Mouse (Mus musculus) heart, embryonic 15.5 days (tissue): ENCODE results near the gene Olig1. TPM values are rescaled to one million over a fixed set of nuclear protein-coding genes. Genes with fewer than 3 reads are reported as not detected.

Source experiments
- ATAC-seq: fragments of 200-750 bp; cut with Nextera tagmentation; replicated peaks from 2 replicates; pipeline ENCODE4 v1.8.0; 2017; ENCODE audit warnings: low read depth, moderate TSS enrichment; ENCODE audit not compliant: insufficient number of reproducible peaks, insufficient read depth, low FRiP score
- H3K27ac ChIP-seq: fragments of 300-500 bp; sonication (generic); 2 replicates; pipeline ENCODE4 v1.5.1; 2015; ENCODE audit warnings: mild to moderate bottlenecking, inconsistent platforms
- H3K27me3 ChIP-seq: fragments of 300-500 bp; sonication (generic); 2 replicates; pipeline ENCODE4 v1.6.1; 2015; ENCODE audit warnings: inconsistent platforms
- H3K36me3 ChIP-seq: fragments of 300-500 bp; sonication (generic); 2 replicates; pipeline ENCODE4 v1.6.1; 2015; ENCODE audit warnings: mild to moderate bottlenecking, inconsistent platforms
- H3K4me1 ChIP-seq: fragments of 300-500 bp; sonication (generic); replicated peaks from 2 replicates; pipeline ENCODE4 v1.6.1; 2015; ENCODE audit warnings: inconsistent platforms
- H3K4me2 ChIP-seq: fragments of 300-500 bp; sonication (generic); 2 replicates; pipeline ENCODE4 v1.6.1; 2015; ENCODE audit warnings: inconsistent platforms, mild to moderate bottlenecking, moderate library complexity
- H3K4me3 ChIP-seq: fragments of 300-500 bp; sonication (generic); 2 replicates; pipeline ENCODE4 v1.5.1; 2015; ENCODE audit warnings: mild to moderate bottlenecking, inconsistent platforms
- H3K9ac ChIP-seq: fragments of 300-500 bp; sonication (generic); 2 replicates; pipeline ENCODE4 v1.6.1; 2015; ENCODE audit warnings: mild to moderate bottlenecking, inconsistent platforms
- H3K9me3 ChIP-seq: fragments of 300-500 bp; sonication (generic); replicated peaks from 2 replicates; pipeline ENCODE4 v1.6.1; 2016; ENCODE audit warnings: inconsistent platforms
- WGBS: fragments of 180-500 bp; shearing (Covaris S2); methylation state at CpG from one replicate; pipeline ENCODE4 v1.1.7; 2015; ENCODE audit warnings: mixed read lengths; 5-methylcytosine and 5-hydroxymethylcytosine counted together
- polyA plus RNA-seq: library from polyadenylated mRNA; unstranded; fragments of >200 nt; fragmentation: Nextera tagmentation; extraction: Ambion mirVana; gene quantifications from 2 replicates; pipeline ENCODE4 v1.2.1, GENCODE M21; 2015

Gene Olig1
- polyA plus RNA-seq, 1 experiment from 2014 or later, result 0.11 TPM

DNA sequence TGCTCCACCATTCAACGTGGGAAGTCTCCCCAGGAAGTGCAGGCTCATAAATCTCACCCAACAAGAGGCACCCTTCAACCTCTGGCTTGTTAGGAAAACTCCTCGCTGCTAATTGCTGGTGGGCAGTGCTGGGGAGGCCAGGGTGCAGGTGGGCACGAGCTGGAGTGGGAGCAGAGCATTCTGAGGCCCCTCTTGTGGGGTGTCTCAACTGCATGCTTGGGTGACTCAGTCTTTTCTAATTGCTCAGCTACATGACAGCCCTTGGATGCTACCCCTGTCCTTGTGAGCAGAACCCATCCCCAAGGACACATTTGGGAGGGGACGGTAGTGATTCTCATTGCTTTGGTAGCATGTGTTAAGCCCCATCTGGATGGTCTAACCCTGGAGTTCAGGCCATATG, 28.2 kb downstream of the Olig1 start:
- Histone ChIP-seq H3K4me2 (no peak overlapping the region), H3K36me3 (no peaks in the 10 kb centered on the region), H3K9ac (no peak overlapping the region), H3K9me3 (no peaks in the 10 kb centered on the region), H3K4me1 (no peaks in the 10 kb centered on the region), H3K27me3 (peaks cover 32% of the 10 kb centered on the region), H3K4me3 (no peak overlapping the region), H3K27ac (no peak overlapping the region)
- 47% methylated on average over 4 of the region's 4 CpGs for WGBS
- ATAC-seq, result no peak

DNA sequence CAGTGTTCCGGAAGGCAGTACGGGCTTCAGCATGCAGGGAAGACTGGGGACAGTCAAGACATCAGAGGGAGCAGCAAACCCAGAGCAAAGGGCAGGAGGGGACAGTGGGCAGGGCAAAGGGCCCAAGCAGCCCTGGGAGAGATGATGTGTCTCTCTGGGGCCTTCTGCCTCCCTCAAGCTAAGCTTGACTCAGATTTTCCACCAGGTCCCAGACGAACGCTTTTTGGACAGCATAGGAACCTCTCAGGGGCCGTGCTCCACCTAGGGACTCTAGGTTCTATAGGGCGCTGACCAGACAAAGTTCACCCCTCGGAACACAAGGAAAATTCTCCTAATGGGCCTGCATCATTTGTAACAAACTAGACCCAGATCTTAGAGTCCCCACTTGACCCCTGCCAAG, 29.8 kb downstream of the Olig1 start:
- Histone ChIP-seq H3K4me1 (0 out of 2 replicates have a peak, but pooled peaks cover 4% of the 10 kb centered on the region), H3K36me3 (no peaks in the 10 kb centered on the region), H3K4me3 (no peak overlapping the region), H3K4me2 (no peak overlapping the region), H3K9me3 (no peaks in the 10 kb centered on the region), H3K27ac (no peak overlapping the region), H3K27me3 (peaks cover 48% of the 10 kb centered on the region), H3K9ac (no peak overlapping the region)
- 83% methylated on average over 7 of the region's 7 CpGs for WGBS
- no peak for ATAC-seq

DNA sequence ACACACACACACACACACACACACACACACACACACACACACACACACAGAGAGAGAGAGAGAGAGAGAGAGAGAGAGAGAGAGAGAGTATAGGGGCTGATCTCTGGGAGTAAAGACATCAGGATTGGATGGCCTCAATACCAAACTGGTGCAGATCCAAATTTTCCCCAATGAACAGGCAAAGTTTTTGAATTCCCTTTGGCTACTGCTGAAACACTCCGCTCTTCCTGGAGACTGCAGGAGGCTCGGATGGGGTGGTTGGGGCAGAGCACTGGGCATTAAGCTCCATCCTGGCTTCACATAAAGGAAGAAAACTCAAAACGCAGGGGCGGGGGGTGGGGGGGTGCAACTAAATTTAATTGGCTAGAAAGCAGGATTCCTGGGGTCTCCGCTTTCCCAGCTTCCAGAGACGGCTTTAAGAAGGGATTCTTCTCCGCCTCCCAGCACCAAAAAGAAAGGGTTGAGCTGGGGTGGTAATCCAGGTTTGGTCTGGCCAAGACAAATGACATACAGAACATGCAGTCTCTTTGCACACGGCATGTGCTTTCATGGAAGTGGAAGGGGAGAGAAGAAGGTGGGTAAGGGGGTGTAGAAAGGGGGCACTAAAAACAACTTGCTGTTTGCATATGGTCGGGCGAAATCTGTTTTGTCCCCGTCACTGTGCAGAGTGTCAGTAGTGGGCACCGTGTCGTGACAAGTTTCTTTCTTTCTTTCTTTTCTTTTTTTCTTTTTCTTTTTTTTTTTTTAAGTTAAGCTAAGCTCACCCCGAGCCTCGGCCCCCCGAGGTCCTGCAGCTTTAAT, 31.3 kb downstream of the Olig1 start:
- no peak overlapping the region for H3K4me2 ChIP-seq
- WGBS, result 48% methylated on average over 16 of the region's 16 CpGs
- ATAC-seq, result no peak
- H3K4me1 ChIP-seq, result 0 out of 2 replicates have a peak, but pooled peaks cover 4% of the 10 kb centered on the region
- H3K36me3 ChIP-seq, result no peaks in the 10 kb centered on the region
- H3K4me3 ChIP-seq, result no peak overlapping the region
- H3K9ac ChIP-seq, result no peak overlapping the region
- H3K27ac ChIP-seq, result no peak overlapping the region
- H3K27me3 ChIP-seq, result peaks cover 55% of the 10 kb centered on the region
- H3K9me3 ChIP-seq, result no peaks in the 10 kb centered on the region

DNA sequence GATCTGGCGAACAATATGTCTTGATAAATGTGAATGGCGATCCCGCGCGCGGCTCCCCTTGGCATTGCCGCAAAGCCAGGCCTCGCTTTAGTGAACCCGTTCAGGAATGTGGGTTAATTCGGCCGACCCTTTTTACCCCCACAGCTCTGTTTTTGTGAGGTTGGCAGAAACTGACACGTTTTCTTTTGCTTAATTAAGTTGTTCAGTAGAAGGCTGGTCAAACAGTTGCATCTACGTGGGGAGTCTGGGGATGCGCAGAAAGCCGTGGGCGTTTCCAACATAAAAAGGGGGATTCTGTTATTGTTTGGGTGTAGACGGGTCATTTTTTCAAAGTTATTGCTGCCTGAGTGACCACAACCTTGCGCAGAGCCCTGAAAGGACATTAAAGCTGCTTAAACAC, 31.9 kb downstream of the Olig1 start:
- ATAC-seq, result no peak
- 0 out of 2 replicates have a peak, but pooled peaks cover 4% of the 10 kb centered on the region for H3K4me1 ChIP-seq
- H3K27me3 ChIP-seq, result peaks cover 55% of the 10 kb centered on the region
- no peak overlapping the region for H3K4me2 ChIP-seq
- no peak overlapping the region for H3K27ac ChIP-seq
- no peaks in the 10 kb centered on the region for H3K9me3 ChIP-seq
- no peak overlapping the region for H3K9ac ChIP-seq
- H3K36me3 ChIP-seq, result no peaks in the 10 kb centered on the region
- no peak overlapping the region for H3K4me3 ChIP-seq
- WGBS, result 62% methylated on average over 18 of the region's 18 CpGs

DNA sequence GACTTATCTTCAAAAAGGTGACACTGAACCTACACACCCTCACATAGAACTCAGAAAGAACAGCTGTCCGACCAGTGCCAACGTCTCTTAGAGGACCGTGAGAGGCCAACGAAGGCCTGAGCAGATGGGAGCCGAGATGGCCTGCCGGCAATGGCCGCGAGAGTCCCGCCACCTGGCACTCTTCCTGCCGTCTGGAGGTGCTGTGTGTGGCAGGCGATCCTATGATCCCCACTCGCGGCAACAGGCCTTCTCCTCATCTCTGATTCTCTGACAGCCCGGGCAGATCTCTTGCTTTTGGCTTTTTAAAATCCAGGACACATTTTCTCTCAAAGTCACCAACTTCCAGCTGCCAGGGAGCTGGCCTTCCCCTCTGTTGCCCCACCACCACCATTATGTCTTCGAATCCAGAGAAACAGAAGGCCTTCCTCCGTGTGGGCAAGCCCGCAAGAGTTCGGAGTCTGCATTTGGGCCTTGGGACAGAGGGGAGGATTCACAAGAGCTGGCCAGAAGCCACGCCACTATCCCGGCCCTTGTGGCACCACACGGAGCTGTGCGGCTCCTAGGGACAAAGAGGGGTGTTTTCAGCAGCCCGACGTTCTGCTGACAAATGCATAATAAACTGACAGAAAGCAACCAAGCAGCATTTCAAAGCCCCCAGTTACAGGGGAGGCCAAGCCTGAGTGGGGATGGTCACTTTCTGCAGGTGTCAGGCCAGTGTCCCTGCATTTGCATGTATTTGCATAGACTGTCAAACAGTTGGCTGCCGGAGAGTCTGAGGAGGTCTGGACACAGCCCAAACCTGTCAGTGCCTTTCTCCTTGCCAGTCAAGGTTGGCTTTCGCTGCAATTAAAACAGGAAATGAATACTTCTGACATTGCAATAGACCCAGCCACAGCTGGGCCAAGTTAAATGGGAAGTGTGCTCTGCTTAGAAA, 34.5 kb downstream of the Olig1 start:
- Histone ChIP-seq H3K4me3 (no peak overlapping the region), H3K27ac (no peak overlapping the region), H3K4me1 (0 out of 2 replicates have a peak, but pooled peaks cover 4% of the 10 kb centered on the region), H3K9me3 (no peaks in the 10 kb centered on the region), H3K27me3 (peaks cover 56% of the 10 kb centered on the region), H3K4me2 (peak overlapping the region; percentile 15; the same call in 1 of the 2 replicates), H3K9ac (no peak overlapping the region), H3K36me3 (no peaks in the 10 kb centered on the region)
- no peak for ATAC-seq
- WGBS, result 36% methylated on average over 26 of the region's 26 CpGs

DNA sequence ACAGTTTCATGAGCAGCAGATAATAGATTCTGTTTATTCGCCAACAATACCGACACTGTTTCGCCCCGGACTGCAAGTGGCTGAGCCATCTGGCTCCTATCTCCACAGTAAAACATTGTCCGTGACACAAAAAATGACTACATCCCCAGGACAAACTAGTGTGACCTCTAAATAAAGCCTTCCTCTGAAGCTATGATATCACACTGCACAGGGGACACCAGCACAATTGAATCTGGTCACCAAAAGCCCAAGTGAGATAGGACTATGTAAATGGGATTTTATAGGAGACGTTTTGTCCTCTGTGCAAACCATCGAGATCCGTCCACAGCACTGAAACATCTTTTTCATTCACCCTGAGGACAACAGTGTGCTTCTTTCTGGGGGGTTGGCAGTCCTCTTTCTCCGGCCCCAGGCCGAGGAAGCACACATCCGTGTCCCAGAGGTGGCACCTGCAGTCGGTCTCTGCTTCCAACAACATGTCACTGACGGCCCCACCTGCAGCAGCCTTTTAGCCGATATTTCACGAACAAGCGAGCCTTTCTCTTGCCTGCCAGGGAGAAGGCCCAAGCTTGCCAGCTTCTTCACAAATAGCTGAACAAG, 36.0 kb downstream of the Olig1 start:
- Histone ChIP-seq H3K4me2 (no peak overlapping the region), H3K4me3 (no peak overlapping the region), H3K27ac (no peak overlapping the region), H3K9me3 (no peaks in the 10 kb centered on the region), H3K27me3 (peaks cover 50% of the 10 kb centered on the region), H3K4me1 (0 out of 2 replicates have a peak, but pooled peaks cover 4% of the 10 kb centered on the region), H3K36me3 (no peaks in the 10 kb centered on the region), H3K9ac (no peak overlapping the region)
- ATAC-seq, result no peak
- 75% methylated on average over 16 of the region's 16 CpGs for WGBS

DNA sequence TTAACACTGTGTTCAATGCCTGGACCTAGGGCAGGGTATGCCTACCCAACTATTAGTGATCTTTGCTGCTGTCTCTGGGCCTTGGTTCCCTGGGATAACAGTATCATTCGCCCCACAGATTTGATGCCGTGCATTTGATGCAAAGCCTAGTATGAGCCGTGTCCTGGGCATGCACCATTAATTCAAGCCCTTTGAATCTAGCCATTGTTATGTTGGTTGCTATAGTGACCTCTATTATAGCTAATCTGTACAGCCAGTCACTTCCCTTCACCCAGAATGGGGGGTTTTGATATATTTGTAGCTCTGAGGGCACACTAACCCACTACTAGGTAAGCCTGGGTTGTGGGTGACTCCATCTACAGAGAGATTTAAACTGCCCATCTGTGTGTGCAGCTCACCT, 40.3 kb downstream of the Olig1 start:
- H3K36me3 ChIP-seq, result no peaks in the 10 kb centered on the region
- H3K27ac ChIP-seq, result no peak overlapping the region
- no peak for ATAC-seq
- H3K9ac ChIP-seq, result no peak overlapping the region
- WGBS, result 80% methylated on average over 3 of the region's 3 CpGs
- peaks cover 29% of the 10 kb centered on the region for H3K27me3 ChIP-seq
- no peak overlapping the region for H3K4me2 ChIP-seq
- H3K4me1 ChIP-seq, result no peaks in the 10 kb centered on the region; the same call in 1 of the 2 replicates
- H3K4me3 ChIP-seq, result no peak overlapping the region
- H3K9me3 ChIP-seq, result no peaks in the 10 kb centered on the region

DNA sequence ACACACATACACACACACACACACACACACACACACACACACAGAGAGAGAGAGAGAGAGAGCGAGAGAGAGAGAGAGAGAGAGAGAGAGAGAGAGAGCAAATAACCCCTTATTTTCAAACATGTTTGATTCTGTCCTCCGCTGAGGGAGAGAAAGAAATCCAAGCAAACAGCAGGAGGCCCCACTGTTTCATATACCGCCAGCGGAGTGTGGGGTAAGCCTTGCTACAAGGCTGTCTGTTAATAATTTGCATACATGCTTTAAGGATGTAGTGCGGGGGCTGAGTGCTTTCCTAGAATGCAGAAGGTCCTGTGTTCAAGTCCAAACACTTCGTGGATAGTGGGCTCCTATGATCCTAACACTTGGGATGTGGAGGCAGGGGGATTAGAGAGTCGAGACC, 43.3 kb downstream of the Olig1 start:
- Histone ChIP-seq H3K27ac (no peak overlapping the region), H3K4me2 (no peak overlapping the region), H3K9ac (no peak overlapping the region), H3K4me3 (no peak overlapping the region), H3K9me3 (no peaks in the 10 kb centered on the region), H3K27me3 (peaks cover 31% of the 10 kb centered on the region), H3K36me3 (no peaks in the 10 kb centered on the region), H3K4me1 (no peaks in the 10 kb centered on the region; the same call in 1 of the 2 replicates)
- ATAC-seq, result no peak
- WGBS, result 78% methylated on average over 7 of the region's 7 CpGs

DNA sequence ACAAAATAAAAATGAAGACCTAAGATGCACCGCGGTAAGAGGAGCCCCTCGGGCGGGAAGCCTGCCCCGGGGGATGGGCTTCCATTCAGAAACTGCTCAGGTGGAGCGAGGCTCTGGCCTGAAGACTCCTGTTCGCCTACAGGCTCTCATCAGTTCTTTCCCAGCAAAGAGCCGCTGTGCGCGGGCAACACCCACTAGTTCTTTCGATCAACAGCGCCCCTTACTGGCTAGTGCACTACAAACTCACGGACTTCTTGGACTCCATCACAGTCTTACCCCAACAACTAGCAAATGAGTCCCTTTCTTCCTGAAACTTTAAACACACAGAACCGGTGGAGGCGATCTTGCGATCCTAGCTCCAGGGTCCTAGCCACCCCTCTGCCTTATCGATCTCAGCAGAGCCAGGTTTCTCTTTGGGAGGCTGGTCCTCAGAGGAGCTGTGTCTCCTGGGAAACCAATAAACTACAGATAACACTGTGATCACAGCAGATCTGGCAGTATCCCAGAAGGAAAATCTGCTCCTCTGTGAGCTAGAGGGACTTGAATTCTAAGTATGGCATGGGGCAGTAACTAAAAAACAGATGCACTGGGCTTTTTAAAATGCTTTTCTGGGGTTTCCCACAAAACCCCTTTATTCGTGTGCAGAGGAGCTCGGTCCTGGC, 44.7 kb downstream of the Olig1 start:
- H3K9ac ChIP-seq, result no peak overlapping the region
- no peaks in the 10 kb centered on the region; the same call in 1 of the 2 replicates for H3K4me1 ChIP-seq
- no peaks in the 10 kb centered on the region for H3K9me3 ChIP-seq
- ATAC-seq, result no peak
- WGBS, result 5% methylated on average over 19 of the region's 19 CpGs
- H3K36me3 ChIP-seq, result no peaks in the 10 kb centered on the region
- no peak overlapping the region for H3K27ac ChIP-seq
- peak overlapping the region; percentile 39 for H3K4me2 ChIP-seq
- H3K27me3 ChIP-seq, result peaks cover 31% of the 10 kb centered on the region
- no peak overlapping the region for H3K4me3 ChIP-seq

DNA sequence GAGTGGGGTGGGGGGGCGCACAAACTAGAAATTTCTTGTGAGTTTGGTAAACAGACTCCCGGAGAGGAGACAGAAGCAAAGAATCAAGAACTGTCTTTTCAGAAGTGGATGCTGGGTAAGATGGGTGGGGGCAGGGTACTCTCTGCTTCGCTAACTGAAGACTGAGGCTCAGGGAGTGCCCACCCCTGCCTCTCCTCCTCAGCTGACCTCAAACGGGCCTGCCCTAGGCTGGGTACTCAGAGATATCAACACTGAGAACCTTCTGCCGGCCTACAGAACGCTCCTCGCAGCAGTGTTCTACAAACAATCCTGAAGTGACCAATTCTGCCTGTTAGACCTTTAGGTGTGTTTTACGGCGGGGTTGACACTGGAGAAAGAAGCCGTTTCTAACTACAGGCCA, 50.6 kb downstream of the Olig1 start:
- no peaks in the 10 kb centered on the region for H3K36me3 ChIP-seq
- 56% methylated on average over 10 of the region's 10 CpGs for WGBS
- H3K4me2 ChIP-seq, result no peak overlapping the region
- H3K27ac ChIP-seq, result no peak overlapping the region
- H3K4me1 ChIP-seq, result no peaks in the 10 kb centered on the region
- H3K4me3 ChIP-seq, result no peak overlapping the region
- H3K9ac ChIP-seq, result no peak overlapping the region
- no peak for ATAC-seq
- H3K9me3 ChIP-seq, result no peaks in the 10 kb centered on the region
- H3K27me3 ChIP-seq, result peaks cover 23% of the 10 kb centered on the region

DNA sequence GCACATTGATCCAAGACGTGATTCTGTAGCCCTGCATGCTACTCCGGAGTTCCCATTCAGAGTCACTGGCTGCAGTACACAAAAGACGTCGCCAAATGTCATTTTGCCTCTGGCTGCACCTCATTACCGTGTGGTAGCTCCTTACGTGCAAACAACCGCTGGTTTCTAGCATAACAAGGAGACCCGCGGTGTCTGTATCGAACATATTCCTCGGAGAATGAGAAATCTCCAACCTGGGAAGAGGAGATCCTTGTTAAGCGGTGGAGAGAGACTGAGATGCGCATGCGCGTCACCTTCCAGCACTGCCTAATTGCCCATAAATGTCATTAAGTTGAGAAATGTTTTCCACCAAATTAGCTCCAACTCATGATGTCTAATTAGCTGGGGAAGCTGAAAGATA, 51.0 kb downstream of the Olig1 start:
- H3K27ac ChIP-seq, result no peak overlapping the region
- H3K27me3 ChIP-seq, result peaks cover 19% of the 10 kb centered on the region
- H3K4me1 ChIP-seq, result no peaks in the 10 kb centered on the region
- H3K9me3 ChIP-seq, result no peaks in the 10 kb centered on the region
- no peak overlapping the region for H3K9ac ChIP-seq
- 74% methylated on average over 15 of the region's 15 CpGs for WGBS
- no peaks in the 10 kb centered on the region for H3K36me3 ChIP-seq
- no peak overlapping the region for H3K4me2 ChIP-seq
- ATAC-seq, result no peak
- no peak overlapping the region for H3K4me3 ChIP-seq
